Mouse (Mus musculus) neural tube, embryonic 11.5 days (tissue): Measurements from ENCODE around the gene Gm17268. TPM values are rescaled to one million over a fixed set of nuclear protein-coding genes. Genes with fewer than 3 reads are reported as not detected.

Source experiments
- ATAC-seq: fragments of 200-750 bp; cut with Nextera tagmentation; 2 replicates; pipeline ENCODE4 v1.8.0; 2017; ENCODE audit warnings: moderate number of reproducible peaks, mild to moderate bottlenecking, moderate TSS enrichment, moderate library complexity; ENCODE audit not compliant: insufficient read depth, low FRiP score, low TSS enrichment
- DNase-seq: peaks from one replicate; pipeline ENCODE4 v3.0.0-alpha.2; 2015; ENCODE audit warnings: low spot score
- H3K27ac ChIP-seq: fragments of 300-500 bp; sonication (generic); 2 replicates; pipeline ENCODE4 v1.5.1; 2014; ENCODE audit warnings: low read depth, mild to moderate bottlenecking, low read length
- H3K27me3 ChIP-seq: fragments of 300-500 bp; sonication (generic); 2 replicates; pipeline ENCODE4 v1.6.1; 2014; ENCODE audit warnings: mild to moderate bottlenecking, low read length, mixed read lengths; ENCODE audit not compliant: control insufficient read depth, insufficient read depth
- H3K36me3 ChIP-seq: fragments of 300-500 bp; sonication (generic); 2 replicates; pipeline ENCODE4 v1.6.1; 2014; ENCODE audit warnings: mild to moderate bottlenecking, low read length, moderate library complexity, mixed read lengths; ENCODE audit not compliant: control insufficient read depth, insufficient read depth
- H3K4me1 ChIP-seq: fragments of 300-500 bp; sonication (generic); 2 replicates; pipeline ENCODE4 v1.6.1; 2014; ENCODE audit warnings: low read length, mixed read lengths; ENCODE audit not compliant: control insufficient read depth, insufficient read depth
- H3K4me2 ChIP-seq: fragments of 300-500 bp; sonication (generic); 2 replicates; pipeline ENCODE4 v1.6.1; 2014; ENCODE audit warnings: low read depth, mild to moderate bottlenecking, moderate library complexity
- H3K4me3 ChIP-seq: fragments of 300-500 bp; sonication (generic); 2 replicates; pipeline ENCODE4 v1.5.1; 2014; ENCODE audit warnings: low read depth, low read length
- H3K9ac ChIP-seq: fragments of 300-500 bp; sonication (generic); 2 replicates; pipeline ENCODE4 v1.6.1; 2014; ENCODE audit warnings: mild to moderate bottlenecking, low read length
- H3K9me3 ChIP-seq: fragments of 300-500 bp; sonication (generic); 2 replicates; pipeline ENCODE4 v1.6.1; 2016; ENCODE audit warnings: low read length; ENCODE audit not compliant: control insufficient read depth
- WGBS: fragments of 180-500 bp; shearing (Covaris S2); extraction: QIAGEN DNeasy Blood & Tissue Kit; methylation state at CpG from one replicate; pipeline ENCODE4 v1.1.7; 2014; 5-methylcytosine and 5-hydroxymethylcytosine counted together
- polyA plus RNA-seq: library from polyadenylated mRNA; unstranded; fragments of >200 nt; fragmentation: Nextera tagmentation; extraction: Ambion mirVana; gene quantifications from 2 replicates; pipeline ENCODE4 v1.2.1, GENCODE M21; 2014

Gm17268 gene
- polyA plus RNA-seq, 1 experiment from 2014 or later = not detected

DNA sequence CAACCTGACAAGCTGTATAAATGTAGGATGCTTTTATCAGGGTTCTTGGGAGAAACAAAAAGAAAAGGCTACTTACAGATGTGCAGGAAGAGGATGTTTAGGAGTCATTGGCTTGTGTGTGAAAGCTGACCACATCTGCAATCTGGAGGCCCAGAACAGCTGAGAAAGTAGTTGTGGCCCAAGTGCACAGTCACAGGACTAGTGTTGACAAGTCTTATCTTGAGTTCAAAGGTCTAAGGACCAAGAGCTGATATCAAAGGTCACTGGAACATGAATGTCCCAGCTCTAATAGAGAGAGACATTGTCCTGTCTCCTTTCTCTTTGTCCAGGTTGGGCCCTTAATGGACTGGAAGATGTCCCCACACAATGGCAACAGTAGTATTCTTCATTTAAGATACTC is 18.6 kb downstream of the Gm17268 start:
- no peak for ATAC-seq
- H3K36me3 ChIP-seq = no peaks in the 10 kb centered on the region
- H3K9ac ChIP-seq = no peak overlapping the region
- DNase-seq = no peak
- H3K4me1 ChIP-seq = no peaks in the 10 kb centered on the region
- H3K9me3 ChIP-seq = no peaks in the 10 kb centered on the region
- H3K4me2 ChIP-seq = no peak overlapping the region
- H3K27me3 ChIP-seq = no peaks in the 10 kb centered on the region
- no peak overlapping the region for H3K4me3 ChIP-seq
- H3K27ac ChIP-seq = no peak overlapping the region

DNA sequence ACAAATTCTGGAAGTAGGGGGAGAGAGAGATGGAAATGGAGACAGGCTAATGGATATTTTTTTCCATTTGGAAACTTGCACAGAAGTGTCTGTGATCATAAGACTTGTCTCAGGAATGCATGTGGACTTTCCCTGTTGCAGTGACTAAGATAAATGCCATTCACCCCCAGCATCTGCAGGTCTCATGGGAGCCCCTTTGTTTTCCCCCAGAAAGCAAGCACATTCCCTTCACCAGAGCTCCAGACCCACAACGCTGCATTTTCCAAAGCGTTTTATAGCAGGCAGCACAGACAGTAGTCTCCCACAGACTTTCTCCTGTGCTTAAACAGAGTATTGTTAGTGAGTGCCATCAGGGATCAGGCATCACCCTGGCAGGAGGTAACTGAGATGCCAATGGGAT is 19.0 kb downstream of the Gm17268 start:
- no peaks in the 10 kb centered on the region for H3K4me1 ChIP-seq
- WGBS = 37% methylated on average over 2 of the region's 2 CpGs
- no peak for ATAC-seq
- H3K9me3 ChIP-seq = no peaks in the 10 kb centered on the region
- H3K27ac ChIP-seq = no peak overlapping the region
- no peaks in the 10 kb centered on the region for H3K27me3 ChIP-seq
- H3K9ac ChIP-seq = no peak overlapping the region
- no peak for DNase-seq
- no peaks in the 10 kb centered on the region for H3K36me3 ChIP-seq
- H3K4me3 ChIP-seq = no peak overlapping the region
- no peak overlapping the region for H3K4me2 ChIP-seq

DNA sequence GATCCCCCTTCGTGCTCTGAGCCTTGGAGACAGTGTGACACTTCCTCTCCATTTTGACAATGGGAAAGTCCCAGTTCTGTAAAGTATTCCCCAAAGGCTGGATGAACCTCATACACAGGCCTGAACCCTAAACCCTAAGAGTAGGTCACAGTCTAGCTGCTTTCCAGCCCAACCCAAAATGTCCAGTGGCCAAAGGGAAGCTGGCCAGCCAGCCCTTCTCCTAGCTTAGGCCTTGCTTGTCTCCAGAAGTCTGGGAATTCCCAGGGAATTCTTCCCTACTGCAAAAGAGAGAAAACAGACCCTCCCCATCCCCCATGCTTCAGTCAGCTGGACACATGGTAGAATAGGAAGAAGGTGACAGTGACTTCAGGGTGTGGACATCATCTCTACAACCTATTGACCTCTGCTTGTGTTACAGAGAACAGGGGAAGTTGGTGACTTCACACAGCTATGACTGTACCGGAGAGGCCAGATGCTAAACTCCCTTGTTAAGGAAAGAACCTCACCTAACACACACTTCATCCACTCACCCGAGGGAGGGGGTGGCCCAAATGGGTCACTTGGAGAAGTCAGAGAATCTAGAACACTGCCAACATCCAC is 22.1 kb downstream of the Gm17268 start:
- Histone ChIP-seq H3K36me3 (no peaks in the 10 kb centered on the region), H3K4me1 (no peaks in the 10 kb centered on the region), H3K27me3 (no peaks in the 10 kb centered on the region), H3K9me3 (no peaks in the 10 kb centered on the region), H3K27ac (no peak overlapping the region), H3K4me3 (no peak overlapping the region), H3K9ac (no peak overlapping the region), H3K4me2 (no peak overlapping the region)
- DNase-seq = no peak
- no peak for ATAC-seq
- 79% methylated on average over 3 of the region's 3 CpGs for WGBS

DNA sequence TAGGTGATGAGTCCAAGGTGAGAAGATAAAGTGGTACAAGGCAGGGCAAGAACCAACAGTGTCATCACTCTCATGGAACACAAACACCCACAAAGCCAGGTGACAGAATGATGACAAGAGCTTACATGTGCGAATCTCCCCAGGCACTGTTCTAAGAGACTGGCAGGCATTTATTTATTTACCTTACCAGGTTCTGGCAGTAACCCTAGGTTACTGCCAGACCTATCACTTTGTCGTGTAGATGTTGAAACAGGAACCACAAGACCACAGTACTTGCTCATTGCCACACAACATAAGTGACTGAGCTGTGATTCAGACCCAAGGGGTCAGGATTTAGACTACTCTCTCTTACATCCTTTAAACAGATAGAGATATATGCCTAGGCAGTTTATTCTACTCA is 23.3 kb downstream of the Gm17268 start:
- Histone ChIP-seq H3K27ac (no peak overlapping the region), H3K36me3 (no peaks in the 10 kb centered on the region), H3K9ac (no peak overlapping the region), H3K9me3 (no peaks in the 10 kb centered on the region), H3K27me3 (no peaks in the 10 kb centered on the region), H3K4me3 (no peak overlapping the region), H3K4me2 (no peak overlapping the region), H3K4me1 (no peaks in the 10 kb centered on the region)
- no peak for ATAC-seq
- 74% methylated on average over 2 of the region's 2 CpGs for WGBS
- DNase-seq = no peak

DNA sequence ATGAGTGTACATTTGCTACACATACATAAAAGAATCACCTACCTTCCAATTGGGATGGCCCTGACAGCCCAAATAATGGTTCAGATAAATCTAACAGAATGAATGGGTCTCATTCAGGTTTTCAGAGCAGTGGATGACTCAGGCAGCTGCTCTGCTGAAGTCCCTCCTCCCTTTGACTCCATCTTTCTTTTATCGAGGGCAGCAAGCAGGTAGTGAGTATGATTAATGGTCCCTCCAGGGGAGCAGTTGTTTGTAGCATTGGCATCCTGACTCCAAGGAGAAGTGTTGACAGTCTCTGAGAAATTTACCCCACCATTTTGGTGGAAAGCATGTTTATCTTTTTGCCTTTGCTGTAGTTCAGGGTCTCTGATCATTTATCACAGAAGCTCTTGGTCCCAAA is 24.6 kb downstream of the Gm17268 start:
- no peak overlapping the region for H3K4me3 ChIP-seq

DNA sequence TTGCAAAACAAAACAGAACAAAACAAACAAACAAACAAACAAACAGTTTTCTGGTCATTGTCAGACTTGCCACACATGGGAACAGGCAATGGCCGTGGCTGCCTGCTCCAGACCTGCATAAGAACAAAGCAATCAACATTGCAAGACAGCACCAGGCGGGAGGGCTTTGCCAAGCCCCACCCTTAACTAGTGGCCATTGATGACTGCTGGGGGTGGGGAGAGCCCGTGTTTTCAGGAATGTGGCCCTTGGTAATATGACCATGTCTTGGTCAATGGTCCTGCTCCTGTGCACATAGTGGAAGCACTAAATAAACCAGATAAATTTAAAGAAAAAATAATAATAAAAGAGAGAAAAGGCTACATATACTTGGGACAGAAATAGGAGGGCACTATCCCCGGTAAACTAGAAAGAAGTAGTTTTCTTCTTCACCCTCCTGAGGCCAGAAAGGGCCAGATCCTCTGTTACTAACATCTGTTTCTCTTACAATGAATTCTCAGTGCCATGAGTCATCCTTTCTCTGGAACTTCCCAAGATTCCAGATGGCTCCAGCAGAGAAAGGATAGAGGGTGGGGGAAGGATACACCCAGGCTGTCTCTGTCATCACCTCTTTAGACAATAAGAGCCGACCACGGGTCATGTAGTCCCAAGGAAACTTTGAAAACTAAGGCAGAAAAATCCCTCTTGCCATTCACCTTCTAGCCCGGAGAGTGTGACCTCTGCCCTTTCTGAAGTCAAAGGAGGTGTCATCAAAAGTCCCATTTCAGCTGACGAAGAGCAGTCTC is 26.8 kb downstream of the Gm17268 start:
- 56% methylated on average over 8 of the region's 8 CpGs for WGBS
- no peak for DNase-seq
- Histone ChIP-seq H3K9ac (no peak overlapping the region), H3K4me2 (no peak overlapping the region), H3K27ac (no peak overlapping the region), H3K27me3 (no peaks in the 10 kb centered on the region), H3K4me1 (no peaks in the 10 kb centered on the region), H3K9me3 (no peaks in the 10 kb centered on the region), H3K4me3 (no peak overlapping the region), H3K36me3 (no peaks in the 10 kb centered on the region)
- no peak for ATAC-seq

More for the DNA sequence above, 24.6 kb downstream of the Gm17268 start:
- H3K27me3 ChIP-seq = no peaks in the 10 kb centered on the region
- H3K4me2 ChIP-seq = no peak overlapping the region
- H3K36me3 ChIP-seq = no peaks in the 10 kb centered on the region
- ATAC-seq (no peak), DNase-seq (no peak)
- WGBS = 50% methylated on average over 1 of the region's 1 CpGs
- H3K4me1 ChIP-seq = no peaks in the 10 kb centered on the region
- no peak overlapping the region for H3K9ac ChIP-seq
- no peaks in the 10 kb centered on the region for H3K9me3 ChIP-seq
- no peak overlapping the region for H3K27ac ChIP-seq

DNA sequence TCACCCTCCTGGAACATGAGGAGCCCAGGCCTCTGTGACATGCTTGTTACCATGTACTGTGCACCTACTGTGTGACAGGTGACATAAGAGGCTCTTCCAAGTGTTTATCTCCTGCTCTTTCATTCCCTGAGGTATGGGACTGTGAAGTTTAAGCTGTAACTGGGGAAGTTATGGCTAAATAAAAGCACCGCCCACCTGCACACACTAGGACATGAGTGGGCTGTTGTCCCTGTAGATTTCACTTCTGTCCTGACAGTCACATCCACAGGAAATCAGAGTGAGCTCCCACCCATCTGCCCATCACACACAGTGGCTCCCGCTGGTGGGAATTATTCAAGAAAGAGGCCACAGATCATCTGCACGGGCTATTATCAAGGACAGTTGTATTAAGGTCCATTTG is 28.2 kb downstream of the Gm17268 start:
- Histone ChIP-seq H3K4me3 (no peak overlapping the region), H3K9me3 (no peaks in the 10 kb centered on the region), H3K27ac (no peak overlapping the region), H3K4me1 (no peaks in the 10 kb centered on the region), H3K9ac (no peak overlapping the region), H3K36me3 (no peaks in the 10 kb centered on the region), H3K4me2 (no peak overlapping the region), H3K27me3 (no peaks in the 10 kb centered on the region)
- DNase-seq = no peak
- 94% methylated on average over 3 of the region's 3 CpGs for WGBS
- no peak for ATAC-seq

DNA sequence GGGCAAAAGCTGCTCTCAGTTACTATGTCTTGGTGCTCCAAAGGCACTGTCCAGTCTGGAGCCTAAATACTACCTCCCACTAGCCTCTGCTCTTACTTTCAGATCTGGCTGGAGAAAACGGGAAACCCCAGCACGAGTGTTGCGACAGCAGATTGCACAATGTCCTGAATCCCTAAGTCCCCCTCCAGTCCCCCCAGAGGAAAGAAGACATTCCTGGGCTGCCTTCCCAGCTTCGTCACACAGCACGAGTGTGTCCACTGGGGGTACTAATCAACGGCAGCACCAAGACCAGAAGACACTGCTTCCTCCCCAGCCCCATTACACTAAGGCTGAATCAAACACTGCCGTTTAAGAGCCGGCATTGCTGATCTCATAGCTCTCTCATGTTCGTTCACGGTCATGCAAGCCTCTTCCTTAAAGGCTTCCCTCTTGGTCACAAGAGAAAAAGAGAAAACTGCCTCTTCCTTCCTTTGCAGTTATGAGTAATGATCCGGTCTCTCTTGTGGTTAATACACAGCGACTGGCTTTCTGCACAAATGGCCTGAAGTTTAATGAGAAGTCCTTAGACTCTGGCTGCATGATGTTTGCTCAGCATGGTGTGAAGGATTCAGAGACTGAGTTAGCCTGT is 31.5 kb downstream of the Gm17268 start:
- Histone ChIP-seq H3K4me3 (no peak overlapping the region), H3K36me3 (no peaks in the 10 kb centered on the region), H3K9me3 (no peaks in the 10 kb centered on the region), H3K9ac (no peak overlapping the region), H3K4me2 (no peak overlapping the region), H3K4me1 (no peaks in the 10 kb centered on the region), H3K27ac (no peak overlapping the region), H3K27me3 (no peaks in the 10 kb centered on the region)
- DNase-seq = no peak
- no peak for ATAC-seq
- 74% methylated on average over 12 of the region's 12 CpGs for WGBS

DNA sequence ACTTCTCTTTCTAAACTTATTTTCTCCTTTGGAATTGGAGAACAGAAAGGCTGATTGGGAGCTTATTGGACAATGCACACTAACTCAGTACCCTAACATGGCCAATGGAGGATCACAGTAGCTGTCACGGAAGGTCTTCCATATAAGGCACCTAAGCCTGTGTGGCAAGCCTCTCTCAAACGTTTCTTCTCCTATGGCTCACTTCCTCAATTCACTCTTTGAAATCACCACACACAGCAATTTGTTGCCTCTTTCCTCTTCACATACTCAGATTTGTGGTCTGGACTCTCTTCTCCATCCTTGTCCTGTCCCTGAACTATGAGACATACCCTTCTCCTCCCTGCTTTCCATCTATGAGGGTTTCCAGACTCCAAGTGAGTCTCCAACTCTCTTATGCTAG is 33.6 kb downstream of the Gm17268 start:
- no peaks in the 10 kb centered on the region for H3K4me1 ChIP-seq
- H3K9ac ChIP-seq = no peak overlapping the region
- ATAC-seq = no peak
- H3K4me3 ChIP-seq = no peak overlapping the region
- no peaks in the 10 kb centered on the region for H3K9me3 ChIP-seq
- no peaks in the 10 kb centered on the region for H3K27me3 ChIP-seq
- no peak overlapping the region for H3K4me2 ChIP-seq
- no peak overlapping the region for H3K27ac ChIP-seq
- H3K36me3 ChIP-seq = no peaks in the 10 kb centered on the region
- 70% methylated on average over 2 of the region's 2 CpGs for WGBS
- no peak for DNase-seq
